Mouse (Mus musculus) stomach, embryonic 14.5 days (tissue): Measurements from ENCODE around the gene Mgat2. TPM values are rescaled to one million over a fixed set of nuclear protein-coding genes. Genes with fewer than 3 reads are reported as not detected.

Source experiments
- ATAC-seq: fragments of 200-750 bp; cut with Nextera tagmentation; 2 replicates; pipeline ENCODE4 v1.8.0; 2017; ENCODE audit warnings: low read depth, moderate TSS enrichment; ENCODE audit not compliant: insufficient number of reproducible peaks, insufficient read depth, low FRiP score
- H3K27ac ChIP-seq: fragments of 300-500 bp; sonication (generic); 2 replicates; pipeline ENCODE4 v1.5.1; 2014; ENCODE audit warnings: mild to moderate bottlenecking, low read length, moderate library complexity, mixed read lengths
- H3K27me3 ChIP-seq: fragments of 300-500 bp; sonication (generic); 2 replicates; pipeline ENCODE4 v1.6.1; 2014; ENCODE audit warnings: low read length, control low read depth, mixed read lengths; ENCODE audit not compliant: control insufficient read depth, insufficient read depth
- H3K36me3 ChIP-seq: fragments of 300-500 bp; sonication (generic); 2 replicates; pipeline ENCODE4 v1.6.1; 2014; ENCODE audit warnings: mild to moderate bottlenecking, control low read depth, low read length, moderate library complexity, mixed read lengths; ENCODE audit not compliant: control insufficient read depth, insufficient read depth
- H3K4me1 ChIP-seq: fragments of 300-500 bp; sonication (generic); 2 replicates; pipeline ENCODE4 v1.6.1; 2014; ENCODE audit warnings: low read length, control low read depth, mixed read lengths; ENCODE audit not compliant: control insufficient read depth, insufficient read depth
- H3K4me2 ChIP-seq: fragments of 300-500 bp; sonication (generic); replicated peaks from 2 replicates; pipeline ENCODE4 v1.6.1; 2014; ENCODE audit warnings: low read depth, low read length, control low read depth
- H3K4me3 ChIP-seq: fragments of 300-500 bp; sonication (generic); 2 replicates; pipeline ENCODE4 v1.5.1; 2014; ENCODE audit warnings: low read depth, low read length, control low read depth
- H3K9ac ChIP-seq: fragments of 300-500 bp; sonication (generic); replicated peaks from 2 replicates; pipeline ENCODE4 v1.6.1; 2014; ENCODE audit warnings: low read depth, mild to moderate bottlenecking, control low read depth, low read length, moderate library complexity, mixed read lengths
- H3K9me3 ChIP-seq: fragments of 300-500 bp; sonication (generic); 2 replicates; pipeline ENCODE4 v1.6.1; 2016; ENCODE audit warnings: low read depth, low read length, control low read depth; ENCODE audit not compliant: control insufficient read depth
- WGBS: fragments of 180-500 bp; shearing (Covaris S2); extraction: QIAGEN DNeasy Blood & Tissue Kit; methylation state at CpG from one replicate; pipeline ENCODE4 v1.1.7; 2014; 5-methylcytosine and 5-hydroxymethylcytosine counted together
- polyA plus RNA-seq: library from polyadenylated mRNA; unstranded; fragments of >200 nt; fragmentation: Nextera tagmentation; extraction: Ambion mirVana; gene quantifications from 2 replicates; pipeline ENCODE4 v1.2.1, GENCODE M21; 2014

Gene Mgat2
- polyA plus RNA-seq, 1 experiment from 2014 or later, result 42.6 TPM

DNA sequence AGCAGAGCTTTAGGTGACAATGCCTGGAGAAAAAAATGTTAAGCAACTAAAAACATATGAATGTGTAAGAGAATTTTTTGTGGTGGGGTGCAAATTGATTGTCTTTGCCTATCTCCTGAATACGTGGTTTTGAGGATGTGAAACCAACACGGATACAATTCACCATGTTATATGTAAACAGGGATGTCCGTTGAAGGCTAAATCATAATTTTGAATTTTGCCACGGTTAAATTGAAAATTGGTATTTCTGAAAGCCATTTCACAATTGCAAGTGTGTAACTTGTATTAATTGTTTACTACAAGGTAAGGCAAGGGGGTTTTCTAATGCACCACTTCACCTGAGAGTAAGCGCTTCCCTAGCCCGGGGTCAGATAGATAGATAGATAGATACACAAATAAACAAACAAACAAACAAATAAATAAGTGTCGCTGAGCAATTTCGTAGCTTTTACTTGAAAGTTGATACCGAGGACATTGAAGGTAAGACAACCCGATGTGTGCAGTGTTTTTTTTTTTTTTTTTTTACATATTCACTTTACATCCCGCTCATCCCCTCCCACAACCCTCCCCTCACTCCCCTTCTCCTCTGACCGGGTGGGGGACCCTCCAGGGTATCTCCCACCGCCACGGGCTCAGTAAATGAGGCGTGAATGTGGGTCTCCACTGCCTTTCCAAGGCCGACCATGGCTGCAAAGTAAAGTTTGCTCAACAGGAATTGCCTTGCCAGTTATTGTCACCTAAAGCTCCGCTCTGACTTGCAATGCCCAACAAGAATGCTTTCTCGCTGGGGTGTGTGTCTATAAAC lies 16.1 kb upstream of the Mgat2 start:
- Histone ChIP-seq H3K36me3 (no peaks in the 10 kb centered on the region), H3K4me2 (peak overlapping the region; percentile 69), H3K4me3 (peak overlapping the region; percentile 89), H3K4me1 (0 out of 2 replicates have a peak, but pooled peaks cover 8% of the 10 kb centered on the region), H3K27ac (peak overlapping the region; percentile 81; the same call in 1 of the 2 replicates), H3K9ac (peak overlapping the region; percentile 58), H3K9me3 (no peaks in the 10 kb centered on the region), H3K27me3 (no peaks in the 10 kb centered on the region)
- WGBS, result 8% methylated on average over 18 of the region's 18 CpGs
- ATAC-seq, result peak; percentile 30; the same call in 1 of the 2 replicates

- peak; percentile 91 for ATAC-seq
- H3K36me3 ChIP-seq, result no peaks in the 10 kb centered on the region
- 1% methylated on average over 40 of the region's 40 CpGs for WGBS
- no peaks in the 10 kb centered on the region for H3K9me3 ChIP-seq
- H3K4me3 ChIP-seq, result peak within 1 kb of the TSS; percentile 89
- peak within 1 kb of the TSS; percentile 58 for H3K9ac ChIP-seq
- H3K4me2 ChIP-seq, result peak within 1 kb of the TSS; percentile 69
- 0 out of 2 replicates have a peak, but pooled peaks cover 8% of the 10 kb centered on the region for H3K4me1 ChIP-seq
- peak within 1 kb of the TSS; percentile 81 for H3K27ac ChIP-seq
- H3K27me3 ChIP-seq, result no peaks in the 10 kb centered on the region
Observed at GRCm38 (mm10) chr12:69168461-69169106, 15.4 kb upstream of the Mgat2 start, which contains the start of gene Lrr1. Gene Lrr1, plus strand, starts transcription at chr12:69168814.

DNA sequence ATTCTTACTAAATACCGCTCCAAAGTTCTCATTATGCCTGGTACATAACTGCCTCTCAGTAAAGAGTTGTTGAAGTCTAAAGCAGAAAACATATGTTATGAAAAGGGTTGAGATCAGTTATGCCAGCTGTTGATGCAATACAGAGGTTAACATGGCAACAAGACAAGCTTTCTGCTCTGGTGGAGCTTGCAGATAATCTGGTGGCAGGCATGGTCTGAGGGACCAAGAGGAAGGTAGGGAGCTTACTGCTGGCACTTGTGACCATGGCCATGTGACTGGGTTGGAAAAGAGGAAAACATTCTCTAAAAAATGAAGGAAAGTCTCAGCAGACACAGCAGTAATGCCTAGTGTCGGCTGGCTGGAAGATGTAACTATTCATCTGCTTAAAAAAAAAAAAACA lies 12.7 kb upstream of the Mgat2 start:
- WGBS, result 90% methylated on average over 2 of the region's 2 CpGs
- H3K27ac ChIP-seq, result no peak overlapping the region
- 0 out of 2 replicates have a peak, but pooled peaks cover 8% of the 10 kb centered on the region for H3K4me1 ChIP-seq
- H3K9ac ChIP-seq, result no peak overlapping the region
- no peak for ATAC-seq
- H3K9me3 ChIP-seq, result no peaks in the 10 kb centered on the region
- H3K27me3 ChIP-seq, result no peaks in the 10 kb centered on the region
- no peak overlapping the region for H3K4me2 ChIP-seq
- H3K4me3 ChIP-seq, result no peak overlapping the region
- peaks cover 8% of the 10 kb centered on the region for H3K36me3 ChIP-seq

DNA sequence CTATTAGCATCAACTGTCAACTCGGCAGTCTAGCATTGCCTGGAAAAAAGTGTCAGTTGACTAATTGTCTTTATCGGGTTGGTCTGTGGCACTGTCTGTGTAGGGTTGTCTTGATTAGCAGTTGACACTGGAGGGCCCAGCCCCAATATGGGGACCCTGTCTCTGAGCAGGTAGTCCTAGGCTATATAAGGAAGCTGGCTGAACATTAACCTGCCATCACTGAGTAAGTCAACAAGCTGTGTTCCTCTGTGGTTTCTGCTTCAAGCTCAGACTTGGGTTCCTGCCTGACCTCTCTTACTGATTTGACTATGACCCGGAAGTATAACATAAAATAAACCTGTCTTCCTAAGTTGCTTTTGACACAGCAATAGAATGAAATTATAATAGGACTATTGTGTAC lies 8.0 kb upstream of the Mgat2 start:
- H3K27me3 ChIP-seq, result no peaks in the 10 kb centered on the region
- no peak overlapping the region for H3K27ac ChIP-seq
- H3K9ac ChIP-seq, result no peak overlapping the region
- ATAC-seq, result no peak
- H3K4me3 ChIP-seq, result no peak overlapping the region
- no peaks in the 10 kb centered on the region for H3K9me3 ChIP-seq
- no peaks in the 10 kb centered on the region for H3K4me1 ChIP-seq
- H3K4me2 ChIP-seq, result no peak overlapping the region
- WGBS, result 82% methylated on average over 3 of the region's 3 CpGs
- peaks cover 11% of the 10 kb centered on the region for H3K36me3 ChIP-seq

DNA sequence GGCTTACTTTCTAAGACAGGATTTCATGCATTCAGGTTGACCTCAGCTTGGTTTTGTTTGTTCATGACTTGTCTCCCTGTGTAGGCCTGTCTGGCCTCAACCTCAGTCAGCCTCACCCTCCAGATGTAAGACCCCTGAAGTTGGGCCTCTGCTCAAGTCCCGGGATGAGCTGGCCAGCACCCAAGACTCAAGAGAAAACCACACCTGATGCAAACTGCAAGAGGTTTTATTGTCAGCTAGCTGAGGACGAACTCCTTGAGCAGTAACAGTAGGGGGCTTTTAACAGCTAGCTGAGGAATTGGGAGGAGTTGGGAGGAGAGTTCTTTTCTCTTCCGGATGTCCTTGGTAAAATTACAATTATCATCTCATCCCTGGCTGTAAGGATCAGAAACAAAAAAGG lies 6.4 kb upstream of the Mgat2 start:
- Histone ChIP-seq H3K4me3 (no peak overlapping the region), H3K9me3 (no peaks in the 10 kb centered on the region), H3K36me3 (peaks cover 15% of the 10 kb centered on the region), H3K4me2 (no peak overlapping the region), H3K4me1 (no peaks in the 10 kb centered on the region), H3K27me3 (no peaks in the 10 kb centered on the region), H3K27ac (no peak overlapping the region), H3K9ac (no peak overlapping the region)
- whole genome bisulfite sequencing, result 86% methylated on average over 3 of the region's 3 CpGs
- no peak for ATAC-seq

DNA sequence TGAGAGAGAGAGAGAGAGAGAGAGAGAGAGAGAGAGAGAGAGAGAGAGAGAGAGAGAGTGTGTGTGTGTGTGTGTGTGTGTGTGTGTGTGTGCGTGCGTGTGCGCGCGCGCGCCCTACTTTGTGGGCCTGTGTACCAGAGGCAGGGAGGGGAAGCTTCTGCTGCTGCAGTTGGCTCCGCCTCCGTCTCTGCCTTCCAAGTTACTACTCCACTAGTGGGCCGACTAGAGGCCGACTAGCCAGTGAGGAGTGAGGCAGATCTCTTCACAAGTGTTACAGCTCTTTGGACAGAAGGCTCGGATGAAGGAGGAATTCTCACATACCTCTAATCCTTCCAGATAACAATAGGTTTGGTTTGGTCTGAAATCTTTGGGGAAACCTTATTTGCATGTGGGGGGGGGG lies 4.6 kb upstream of the Mgat2 start:
- H3K36me3 ChIP-seq, result peaks cover 15% of the 10 kb centered on the region
- no peaks in the 10 kb centered on the region for H3K4me1 ChIP-seq
- H3K4me2 ChIP-seq, result no peak overlapping the region
- no peaks in the 10 kb centered on the region for H3K9me3 ChIP-seq
- H3K27me3 ChIP-seq, result no peaks in the 10 kb centered on the region
- no peak overlapping the region for H3K4me3 ChIP-seq
- no peak overlapping the region for H3K27ac ChIP-seq
- no peak overlapping the region for H3K9ac ChIP-seq
- WGBS, result 62% methylated on average over 12 of the region's 12 CpGs
- no peak for ATAC-seq

- H3K27me3 ChIP-seq, result no peaks in the 10 kb centered on the region
- no peaks in the 10 kb centered on the region for H3K9me3 ChIP-seq
- ATAC-seq, result no peak
- H3K9ac ChIP-seq, result no peak overlapping the region
- WGBS, result 91% methylated on average over 4 of the region's 4 CpGs
- H3K36me3 ChIP-seq, result peaks cover 7% of the 10 kb centered on the region
- no peak overlapping the region for H3K4me3 ChIP-seq
- no peak overlapping the region for H3K27ac ChIP-seq
- H3K4me1 ChIP-seq, result peaks cover 9% of the 10 kb centered on the region
- no peak overlapping the region for H3K4me2 ChIP-seq
Observed at GRCm38 (mm10) chr12:69181800-69182199, 2.2 kb upstream of the Mgat2 start.

DNA sequence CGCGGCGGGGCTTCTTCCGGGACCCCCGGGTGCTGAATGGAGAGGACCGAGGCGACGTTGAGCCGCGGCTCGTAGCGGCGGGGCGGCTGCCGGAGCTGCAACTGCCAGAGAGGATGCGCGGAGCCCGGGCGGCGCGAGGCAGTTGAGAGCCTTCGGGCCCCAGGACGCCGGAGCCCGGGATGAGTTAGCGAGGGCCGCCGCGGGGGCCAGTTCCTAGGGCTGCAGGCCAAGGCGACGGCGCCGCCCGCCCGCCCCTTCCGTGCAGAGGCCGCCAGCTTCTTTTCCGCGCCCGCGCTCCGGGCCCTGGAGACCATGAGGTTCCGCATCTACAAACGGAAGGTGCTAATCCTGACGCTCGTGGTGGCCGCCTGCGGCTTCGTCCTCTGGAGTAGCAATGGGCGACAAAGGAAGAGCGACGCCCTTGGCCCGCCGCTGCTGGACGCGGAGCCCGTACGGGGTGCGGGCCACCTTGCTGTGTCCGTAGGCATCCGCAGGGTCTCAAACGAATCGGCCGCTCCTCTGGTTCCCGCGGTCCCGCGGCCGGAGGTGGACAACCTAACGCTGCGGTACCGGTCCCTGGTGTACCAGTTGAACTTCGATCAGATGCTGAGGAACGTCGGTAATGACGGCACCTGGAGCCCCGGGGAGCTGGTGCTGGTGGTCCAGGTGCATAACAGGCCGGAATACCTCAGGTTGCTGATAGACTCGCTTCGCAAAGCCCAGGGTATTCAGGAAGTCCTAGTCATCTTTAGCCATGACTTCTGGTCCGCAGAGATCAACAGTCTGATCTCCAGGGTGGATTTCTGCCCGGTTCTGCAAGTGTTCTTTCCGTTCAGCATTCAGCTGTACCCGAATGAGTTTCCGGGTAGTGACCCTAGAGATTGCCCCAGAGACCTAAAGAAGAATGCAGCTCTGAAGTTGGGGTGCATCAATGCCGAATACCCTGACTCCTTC lies 662 bp downstream of the Mgat2 start:
- H3K9ac ChIP-seq, result peak overlapping the region; percentile 84
- no peaks in the 10 kb centered on the region for H3K27me3 ChIP-seq
- ATAC-seq, result peak; percentile 59; the same call in 1 of the 2 replicates
- H3K9me3 ChIP-seq, result no peaks in the 10 kb centered on the region
- H3K4me3 ChIP-seq, result peak overlapping the region; percentile 76
- peaks cover 15% of the 10 kb centered on the region for H3K4me1 ChIP-seq
- peak overlapping the region; percentile 94 for H3K4me2 ChIP-seq
- H3K36me3 ChIP-seq, result peaks cover 12% of the 10 kb centered on the region
- 2% methylated on average over 75 of the region's 86 CpGs for WGBS
- peak overlapping the region; percentile 85; the same call in 1 of the 2 replicates for H3K27ac ChIP-seq
